Mouse (Mus musculus) telencephalon, adult 2 months (tissue): ENCODE results near the gene Olfr1351.
"Not testable (repeated sequence)": the region's sequence is repeated elsewhere in the genome, so short reads cannot be mapped to it uniquely, and the experiment has no call there.

Experiments used
- DNase-seq: peaks from one replicate; pipeline ENCODE4 v3.0.0-alpha.2; 2011; ENCODE audit warnings: low read depth, low spot score

The Olfr1351 gene

DNA sequence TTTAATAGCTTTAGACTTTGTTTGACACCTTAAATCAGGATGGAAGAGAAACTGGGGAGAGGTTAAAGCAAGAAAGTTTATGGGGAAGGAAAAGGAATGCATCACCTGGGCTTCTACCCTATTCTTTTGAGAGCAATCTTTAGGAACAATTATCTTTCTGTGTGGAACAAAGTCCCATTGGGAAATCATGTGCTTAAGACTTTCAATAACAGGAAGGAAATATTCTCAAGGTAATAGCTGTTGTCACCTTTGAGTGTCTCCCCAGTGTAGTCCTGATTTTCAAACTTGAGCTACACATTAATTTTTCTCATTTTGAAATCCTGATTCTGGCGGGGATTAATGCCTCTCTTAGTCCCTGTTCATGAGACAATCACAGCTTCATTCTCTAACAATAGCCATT is at the start of gene Olfr1351:
Olfr1351 (plus strand) TSS at position 301 of the 400 bp plus-strand sequence.
- no peak for DNase-seq

DNA sequence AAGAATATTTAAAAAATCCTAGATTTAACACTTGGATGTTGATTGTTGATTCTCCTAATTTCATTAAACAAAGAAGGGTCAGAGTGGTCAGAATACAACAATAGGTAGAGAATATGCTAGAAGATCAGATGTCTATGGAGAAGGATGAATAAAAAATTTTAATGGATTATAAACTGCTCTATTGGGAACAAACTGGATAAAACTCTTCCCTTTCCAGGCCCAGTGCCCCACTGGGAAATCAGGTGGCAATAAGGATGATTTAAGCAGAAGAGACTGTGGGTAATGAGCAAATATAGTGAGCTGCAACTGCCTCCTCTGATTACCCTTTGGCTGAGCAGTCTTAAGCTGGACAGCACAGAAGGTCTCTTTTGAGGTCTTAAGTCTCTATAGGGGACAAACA is 49.3 kb upstream of the Olfr1351 start, which contains the start of gene Olfr1353:
Olfr1353 (plus strand) TSS at position 301 of the 400 bp plus-strand sequence.
- not testable (repeated sequence) for DNase-seq

DNA sequence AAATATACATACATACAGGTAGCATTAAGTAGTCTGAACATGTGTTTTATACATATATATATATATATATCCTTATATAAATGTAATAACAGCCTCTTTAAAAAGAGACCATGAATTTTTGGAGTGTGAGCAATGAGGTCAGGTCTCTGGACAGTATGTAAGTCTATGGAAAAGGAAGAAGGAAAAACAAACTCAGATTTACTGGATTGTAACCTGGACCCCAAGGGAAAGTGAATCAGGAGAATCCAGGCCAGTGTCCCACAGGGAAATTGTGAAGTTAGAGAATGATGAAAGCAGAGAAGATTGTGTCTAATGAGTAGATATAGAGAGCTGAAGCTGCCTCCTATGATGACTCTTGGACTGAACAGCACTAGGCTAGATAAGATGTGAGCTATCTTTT is 31.5 kb upstream of the Olfr1351 start, which contains the start of gene Olfr1352:
Olfr1352 (plus strand) TSS at position 301 of the 400 bp plus-strand sequence.
- no peak for DNase-seq

DNA sequence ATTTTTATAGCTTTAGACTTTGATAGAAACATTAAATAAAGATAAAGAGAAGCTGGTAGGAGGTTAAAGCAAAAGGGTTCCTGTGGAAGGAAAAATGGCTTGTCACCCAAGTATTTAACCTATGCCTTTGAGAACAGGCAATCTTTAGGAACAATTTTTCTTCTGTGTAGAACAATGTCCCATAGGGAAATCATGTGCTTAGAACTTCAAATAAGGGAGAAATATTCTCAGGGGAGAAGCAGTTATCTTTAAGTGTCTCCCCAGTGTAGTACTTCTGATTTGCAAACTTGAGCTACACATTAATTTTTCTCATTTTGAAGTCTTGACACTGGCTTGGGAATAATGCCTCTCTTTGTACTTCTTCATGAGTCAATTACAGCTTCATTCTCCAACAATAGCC is 16.2 kb downstream of the Olfr1351 start, which contains the start of gene Olfr57:
Olfr57 (plus strand) TSS at position 301 of the 400 bp plus-strand sequence.
- no peak for DNase-seq

DNA sequence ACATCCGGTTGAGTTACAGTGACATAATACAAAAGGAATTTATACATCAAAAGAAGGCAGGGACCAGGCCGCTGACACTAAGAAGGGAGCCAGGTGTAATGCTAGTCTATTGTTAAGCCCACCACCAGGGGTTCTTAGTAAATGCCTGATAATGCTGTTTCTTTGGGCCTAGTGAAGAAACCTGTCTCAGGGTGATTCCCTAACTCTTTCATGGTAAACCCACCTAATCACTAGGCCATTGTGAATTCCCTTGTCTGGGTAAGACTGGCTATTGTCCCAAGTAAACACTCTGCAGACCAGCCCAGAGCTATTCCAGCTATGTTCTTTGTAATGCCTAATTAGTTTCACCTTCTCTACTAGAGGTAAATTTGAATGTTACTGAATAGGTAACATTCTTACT is 30.2 kb downstream of the Olfr1351 start:
- DNase-seq, result not testable (repeated sequence)

DNA sequence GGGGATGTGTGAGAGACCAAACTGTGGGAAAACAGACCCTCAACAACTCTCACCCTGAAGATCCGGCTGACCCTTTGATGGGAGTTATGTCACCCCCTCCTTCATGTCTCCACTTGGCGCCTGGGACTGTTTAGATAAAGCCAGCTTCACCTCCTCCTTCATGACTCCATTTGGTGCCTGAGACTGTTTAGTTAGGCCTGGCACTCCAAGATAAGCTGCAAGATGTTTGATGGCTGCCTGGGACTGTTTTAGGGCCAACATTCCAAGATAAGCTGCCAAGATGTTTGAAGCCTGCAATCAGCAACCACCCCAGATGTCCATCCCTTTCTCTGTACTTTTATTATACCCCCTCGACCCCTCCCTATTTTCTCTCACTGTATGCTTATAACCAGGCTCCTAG is 45.1 kb downstream of the Olfr1351 start:
- not testable (repeated sequence) for DNase-seq
